Mouse (Mus musculus) forelimb bud, embryonic 11.5 days (tissue): ENCODE data around the gene Vcl.

Experiments
- DNase-seq: peaks from one replicate; pipeline ENCODE4 v3.0.0-alpha.2; 2012; ENCODE audit warnings: low read depth, low spot score

The Vcl gene

DNA sequence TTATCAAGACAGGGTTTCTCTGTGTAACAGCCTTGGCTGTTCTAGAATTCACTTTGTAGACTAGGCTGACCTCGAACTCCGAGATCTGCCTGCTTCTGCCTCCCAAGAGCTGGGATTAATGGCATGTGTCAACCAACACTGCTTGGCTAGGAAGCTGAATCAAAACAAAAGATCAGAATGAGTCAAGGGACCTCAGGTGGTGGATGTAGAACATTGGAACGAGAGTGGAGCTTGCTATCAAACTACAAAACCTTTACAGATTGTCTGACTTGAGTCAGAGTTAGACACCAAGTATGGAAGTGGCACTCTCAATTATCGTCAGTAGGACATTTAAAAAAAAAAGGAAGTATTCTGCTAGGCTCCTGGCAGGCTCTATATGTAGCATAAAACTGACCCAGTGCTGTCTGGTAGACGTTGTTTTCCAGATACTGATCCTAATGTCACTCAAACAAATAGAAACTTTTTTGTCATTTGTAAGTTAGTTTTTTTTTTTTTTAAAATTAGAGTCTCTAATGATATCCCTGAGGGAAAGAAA, 84.7 kb downstream of the Vcl start:
- DNase-seq, result no peak

DNA sequence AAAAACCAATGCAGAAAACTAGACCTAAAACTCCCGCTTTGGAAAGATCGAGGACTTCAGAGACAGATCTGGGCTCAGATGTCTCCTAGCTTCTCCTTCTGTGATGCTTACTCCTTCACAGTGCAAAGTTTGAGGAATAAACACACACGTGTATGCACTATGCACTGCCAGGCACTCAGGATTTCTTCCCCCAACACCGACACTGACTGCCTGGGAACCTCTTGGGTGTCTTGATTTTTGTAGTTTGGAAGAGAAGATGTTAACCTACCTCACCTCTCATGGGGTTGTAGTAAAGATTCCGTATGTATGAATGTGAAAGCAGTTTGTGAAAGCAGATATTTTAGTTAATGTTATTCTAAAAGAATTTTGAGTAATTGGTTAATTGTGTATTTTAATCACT, 88.7 kb downstream of the Vcl start:
- no peak for DNase-seq

DNA sequence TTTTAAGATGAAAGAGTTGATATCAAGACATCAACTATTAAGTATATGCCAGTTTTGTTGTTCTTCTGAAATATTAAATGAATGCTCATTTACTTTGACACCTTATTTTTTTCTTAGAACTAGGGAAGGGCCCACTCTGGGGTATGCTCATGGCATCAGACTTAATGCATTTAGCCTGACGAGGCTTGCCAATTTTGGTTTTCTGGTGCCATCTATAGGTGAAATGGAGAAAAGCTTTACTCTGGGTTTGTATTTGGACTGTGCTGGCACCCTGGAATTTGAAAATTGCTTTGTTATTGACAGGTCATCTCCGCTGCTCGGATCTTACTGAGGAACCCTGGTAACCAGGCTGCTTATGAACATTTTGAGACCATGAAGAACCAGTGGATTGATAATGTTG, 89.8 kb downstream of the Vcl start:
- peak; percentile 38 for DNase-seq

DNA sequence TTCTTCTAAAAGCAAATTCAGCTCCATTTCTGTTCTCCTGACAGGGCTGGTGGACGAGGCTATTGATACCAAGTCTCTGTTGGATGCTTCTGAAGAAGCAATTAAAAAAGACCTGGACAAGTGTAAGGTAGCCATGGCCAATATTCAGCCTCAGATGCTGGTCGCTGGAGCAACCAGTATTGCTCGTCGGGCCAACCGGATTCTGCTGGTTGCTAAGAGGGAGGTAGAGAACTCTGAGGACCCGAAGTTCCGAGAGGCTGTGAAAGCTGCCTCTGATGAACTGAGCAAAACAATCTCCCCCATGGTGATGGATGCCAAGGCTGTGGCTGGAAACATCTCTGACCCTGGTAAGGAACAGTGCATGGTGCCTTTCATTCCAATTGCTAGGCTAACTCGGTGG, 91.2 kb downstream of the Vcl start:
- DNase-seq, result no peak

- DNase-seq, result no peak
Observed at GRCm38 (mm10) chr14:21027542-21027941, 98.3 kb downstream of the Vcl start.

GRCm38 (mm10) chr14:21029025-21029659, 99.9 kb downstream of the Vcl start:
- no peak for DNase-seq

- DNase-seq, result peak; percentile 52
Observed at GRCm38 (mm10) chr14:21031783-21032511, 102.7 kb downstream of the Vcl start.

DNA sequence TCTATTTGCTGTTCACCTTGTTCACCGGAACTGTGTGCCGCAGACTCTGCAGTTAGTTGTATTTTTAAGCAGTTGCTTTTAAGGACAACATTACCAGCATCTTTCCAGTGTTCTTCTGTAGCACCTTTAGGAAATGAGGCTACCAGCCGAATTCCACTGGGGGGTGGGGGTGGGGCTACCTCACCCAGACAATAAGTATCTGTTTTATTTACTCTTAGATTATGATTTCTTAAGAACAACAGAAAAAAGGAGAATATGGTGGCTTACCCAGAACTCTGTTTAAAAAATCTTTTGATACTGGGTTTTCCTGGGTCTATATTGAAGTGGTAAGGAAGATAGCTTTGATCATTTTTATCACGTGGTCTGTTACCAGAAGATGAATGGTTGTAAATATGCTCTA, 105.1 kb downstream of the Vcl start:
- DNase-seq, result no peak

DNA sequence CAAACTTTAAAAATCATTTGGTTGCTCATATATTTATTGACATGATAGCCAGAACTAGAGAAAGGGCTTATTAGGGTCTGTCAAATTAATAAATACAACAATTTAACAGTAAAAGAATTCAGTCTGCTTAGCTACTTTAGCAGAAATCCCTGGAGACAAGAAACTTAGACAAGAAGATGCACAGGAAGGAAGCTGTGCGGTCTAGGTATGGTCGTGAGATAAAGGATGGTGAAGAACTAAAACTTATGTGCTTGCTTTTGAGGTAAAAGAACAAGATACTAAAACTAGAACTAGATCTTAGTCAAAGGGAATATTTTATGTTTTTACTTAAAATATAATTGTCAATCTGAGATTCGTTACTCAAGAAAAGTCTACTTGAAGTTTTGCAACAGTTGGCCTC, 105.6 kb downstream of the Vcl start:
- no peak for DNase-seq

GRCm38 (mm10) chr14:21039077-21039476, 109.9 kb downstream of the Vcl start:
- no peak for DNase-seq

- no peak for DNase-seq
Observed at GRCm38 (mm10) chr14:21039623-21040022, 110.4 kb downstream of the Vcl start.

DNA sequence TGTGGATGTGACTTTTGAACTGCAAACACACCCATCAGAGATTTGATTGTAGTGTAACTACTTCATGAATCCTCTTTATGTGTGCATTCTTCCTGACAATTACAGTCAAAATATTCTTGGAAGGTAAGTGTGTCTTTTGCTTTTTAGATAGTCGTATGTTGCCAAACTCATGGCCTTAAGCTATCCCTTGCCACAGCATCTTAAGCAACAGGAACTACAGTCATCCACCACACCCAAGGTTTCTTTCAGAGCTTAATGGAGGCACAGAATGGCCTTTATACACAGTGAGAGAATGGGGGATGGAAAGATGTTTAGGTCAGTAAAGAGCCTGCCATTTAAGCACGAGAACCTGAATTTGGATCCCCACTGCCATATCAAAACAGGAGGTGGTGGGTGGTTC, 118.6 kb downstream of the Vcl start:
- DNase-seq, result no peak

- DNase-seq, result peak; percentile 14
Observed at GRCm38 (mm10) chr14:21048879-21049278, 119.7 kb downstream of the Vcl start.

DNA sequence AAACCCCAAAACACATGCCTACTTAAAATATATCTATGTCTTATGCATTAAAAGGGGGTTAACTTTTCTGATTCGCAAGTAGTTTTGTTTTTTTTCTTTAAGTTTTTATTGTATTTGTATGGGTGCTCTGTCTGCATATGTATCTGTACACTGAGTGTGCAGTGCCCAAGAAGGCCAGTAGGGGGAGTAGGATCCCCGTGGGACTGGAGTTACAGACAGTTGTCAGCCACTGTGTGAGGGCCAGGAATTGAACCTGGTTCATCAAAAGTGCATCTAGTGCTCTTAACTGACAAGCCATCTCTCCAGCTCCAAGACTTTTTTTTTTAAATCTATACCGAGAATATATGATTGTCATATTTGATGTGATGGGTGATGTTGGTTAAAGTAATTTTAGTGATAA, 121.5 kb downstream of the Vcl start:
- DNase-seq, result no peak

DNA sequence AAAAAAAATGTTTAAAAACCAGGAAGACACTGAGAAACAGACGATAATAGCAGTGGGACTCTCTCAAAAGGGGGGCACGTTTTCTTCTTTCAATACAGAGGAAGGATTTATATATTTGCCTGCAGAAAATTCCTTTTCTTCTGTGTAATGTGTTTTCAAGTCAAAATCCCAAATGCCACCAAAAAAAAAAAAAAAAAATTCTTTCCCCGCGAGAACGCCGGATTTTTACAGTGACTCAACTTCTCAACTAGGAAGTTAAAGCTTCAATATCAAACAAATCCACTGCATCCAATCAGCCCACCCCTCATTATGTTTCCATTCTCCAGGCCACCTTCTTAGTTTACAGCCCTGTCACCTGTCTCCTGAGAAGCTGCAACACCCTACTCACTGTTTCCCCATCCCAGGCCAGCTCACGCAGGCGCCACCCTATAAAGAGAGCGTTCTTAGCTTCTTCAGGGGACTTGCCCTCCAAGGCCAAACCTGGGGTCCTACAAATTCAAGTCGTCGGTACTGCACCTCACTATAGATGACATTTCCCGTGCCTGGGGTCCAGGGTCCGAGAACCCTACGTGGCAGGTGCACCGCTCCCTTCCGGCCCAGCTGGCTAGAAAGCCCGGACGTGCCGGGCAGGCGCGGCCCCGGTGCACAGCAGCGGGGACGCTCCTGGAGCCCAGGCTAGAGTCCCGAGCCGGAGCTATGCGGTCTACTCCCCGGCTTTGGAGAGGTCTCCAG, 122.3 kb downstream of the Vcl start:
- DNase-seq, result peak; percentile 10

DNA sequence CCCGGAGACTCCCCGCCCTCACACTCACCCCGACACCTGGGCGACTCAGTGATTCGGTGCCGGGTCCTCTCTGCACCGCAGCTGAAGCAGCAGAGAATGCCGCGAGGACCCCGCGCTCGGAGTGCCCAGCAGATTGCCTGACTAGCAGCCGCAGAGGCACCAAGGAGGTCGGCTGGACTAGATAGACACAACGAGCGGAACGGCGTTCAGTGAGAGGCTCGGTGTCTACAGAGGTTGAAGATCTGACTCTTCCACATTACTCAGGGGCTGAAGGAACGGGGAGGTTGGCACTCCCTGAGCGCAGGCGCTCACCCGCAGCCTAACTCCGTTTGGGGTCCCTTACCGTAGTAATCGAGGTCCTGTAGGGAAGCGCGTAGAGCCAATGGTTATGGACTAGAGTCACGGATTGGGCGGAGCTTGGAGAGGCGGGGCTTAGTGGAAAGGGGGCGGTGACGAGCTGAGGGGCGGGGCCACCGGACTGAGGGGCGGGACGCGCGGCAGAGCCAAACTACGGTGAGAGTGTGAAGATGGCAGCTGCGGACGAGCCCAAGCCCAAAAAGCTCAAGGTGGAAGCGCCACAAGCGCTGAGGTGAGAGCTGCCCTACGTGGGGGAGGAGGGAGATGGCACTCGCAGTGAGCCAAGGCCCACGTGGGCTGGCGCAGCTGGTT, 123.0 kb downstream of the Vcl start, which contains the start of the genes Ap3m1 and Adk:
Gene Ap3m1, minus strand, starts transcription at position 397 of the 669 bp plus-strand sequence.
Gene Adk, plus strand, starts transcription at position 463 of the 669 bp plus-strand sequence.
- peak; percentile 95 for DNase-seq

GRCm38 (mm10) chr14:21052781-21053130, 123.6 kb downstream of the Vcl start:
- peak; percentile 84 for DNase-seq

GRCm38 (mm10) chr14:21053151-21053550, 124.0 kb downstream of the Vcl start:
- no peak for DNase-seq

- DNase-seq, result no peak
Observed at GRCm38 (mm10) chr14:21053586-21053985, 124.4 kb downstream of the Vcl start.

DNA sequence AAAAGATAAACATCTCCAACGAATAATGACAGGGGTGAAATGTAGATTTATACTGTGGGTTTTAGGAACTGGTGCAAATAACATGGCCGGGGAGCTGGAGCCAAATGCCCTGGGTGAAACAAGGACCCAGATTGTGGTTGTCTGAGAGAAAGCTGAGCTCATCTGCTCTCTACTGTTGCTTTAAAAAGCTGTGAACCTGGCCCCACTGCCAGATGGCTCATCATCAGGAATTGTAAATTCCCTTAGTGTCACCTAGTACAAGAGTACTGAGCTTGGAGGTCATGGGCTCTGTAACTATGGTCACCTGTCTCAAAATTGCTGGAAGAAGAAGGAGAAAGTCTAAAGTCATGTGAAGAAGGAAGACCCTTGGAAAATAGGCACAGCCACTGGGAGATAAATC, 129.8 kb downstream of the Vcl start:
- no peak for DNase-seq

DNA sequence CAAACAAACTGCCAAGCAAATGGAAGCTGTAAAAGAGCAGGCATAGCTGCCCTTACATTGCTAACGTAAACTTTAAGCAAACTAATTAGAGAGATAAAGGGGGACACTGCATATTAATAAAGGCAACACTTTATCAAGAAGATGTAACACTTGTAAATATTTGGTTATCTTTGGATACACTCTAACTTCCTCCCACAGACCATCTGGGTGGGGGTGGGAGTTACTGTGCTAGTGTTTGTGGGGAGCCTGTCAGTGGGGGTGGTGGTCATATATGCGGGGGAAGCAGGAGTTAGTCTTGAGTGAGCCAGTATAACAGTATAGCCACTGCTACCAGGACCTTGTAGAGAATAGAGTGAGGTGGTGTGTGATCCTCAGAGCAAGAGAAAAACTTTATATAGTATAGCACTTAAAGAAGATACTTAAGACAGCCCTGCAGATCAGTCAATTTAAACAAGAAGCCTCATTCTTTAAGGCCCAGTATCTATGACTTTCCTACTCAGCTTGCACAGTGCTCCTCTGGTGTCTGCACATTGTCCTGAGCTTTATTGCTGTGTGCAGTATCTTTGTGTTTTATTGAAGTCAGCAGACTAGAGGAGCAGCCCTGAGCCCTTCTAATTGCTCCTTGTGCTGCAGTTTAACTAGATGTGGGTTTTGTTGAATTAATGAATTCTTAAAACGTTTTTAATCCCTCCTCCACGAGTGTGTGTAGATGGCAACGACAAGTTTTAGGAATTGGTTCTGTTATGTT, 133.7 kb downstream of the Vcl start:
- no peak for DNase-seq
